Mouse (Mus musculus): Measurements from ENCODE around the gene Fgf11.

DNA sequence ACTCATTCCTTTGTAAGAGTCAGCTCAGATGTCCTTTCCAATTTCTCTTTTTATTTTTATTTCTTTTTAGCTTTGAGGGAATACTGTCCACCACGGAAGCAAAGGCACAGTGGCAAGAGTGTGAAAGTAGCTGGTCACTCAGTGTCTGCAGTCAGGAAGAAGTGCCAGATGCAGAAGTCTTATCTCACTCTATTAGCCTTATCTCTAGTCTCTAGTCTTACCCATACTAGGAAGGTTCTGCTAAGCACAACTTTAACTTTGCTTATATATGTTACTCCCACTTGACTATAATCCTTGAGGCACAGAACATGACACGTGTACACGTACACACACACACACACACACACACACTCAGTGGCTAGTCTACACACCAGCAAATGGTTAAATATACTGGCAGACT lies 50.0 kb downstream of the Fgf11 start:
- TF ChIP-seq CTCF (IDR thresholded peaks at IDR 0.05; ENCODE audit: extremely low read depth, insufficient read length, insufficient replicate concordance, low read depth, low read length) (no peak), POLR2A (IDR thresholded peaks at IDR 0.05; ENCODE audit: low read depth, low read length) (no peak)

Data from small intestine, adult 2 months (tissue).